Mouse (Mus musculus) inflammation-experienced regulatory T-cells, adult 6 months (primary cell): Measurements from ENCODE around the gene Smn1. TPM values are rescaled to one million over a fixed set of nuclear protein-coding genes. Genes with fewer than 3 reads are reported as not detected.

Experiments used
- polyA plus RNA-seq, 3 experiments: library from polyadenylated mRNA; unstranded; fragments of 100-300 nt; shearing (Covaris generic); gene quantifications; one replicate each; pipeline ENCODE4 v1.2.1; 2017

The Smn1 gene
- polyA plus RNA-seq, 3 experiments from 2014 or later: 28.5 to 34.4 (median 30.8) TPM

Other genes starting within 250 kb of the Smn1 start
- not detected for gene Cartpt, start 223.8 kb upstream of the Smn1 start, polyA plus RNA-seq
- 10 to 100 TPM; 10.1 to 16.4 (median 13.5) TPM for gene Mccc2, start 109.2 kb upstream of the Smn1 start, polyA plus RNA-seq
- 10 to 100 TPM; 16.5 to 26.2 (median 20.5) TPM for gene Bdp1, start 20.8 kb upstream of the Smn1 start, polyA plus RNA-seq
- gene Serf1, start 16.8 kb upstream of the Smn1 start, polyA plus RNA-seq: 1 to 10 TPM; 4.0 to 5.4 (median 4.7) TPM
- gene Naip2, start 77.2 kb downstream of the Smn1 start, polyA plus RNA-seq: 10 to 100 TPM; 12.4 to 12.5 (median 12.4) TPM
- gene Naip5, start 121.5 kb downstream of the Smn1 start, polyA plus RNA-seq: 10 to 100 TPM in 2 of 3 experiments, 1 to 10 TPM in 1; 6.1 to 21.5 (median 11.3) TPM
- 1 to 10 TPM; 5.0 to 6.6 (median 5.1) TPM for gene Naip6, start 192.8 kb downstream of the Smn1 start, polyA plus RNA-seq